Mouse (Mus musculus) MEL (cell line): ENCODE data around the gene A630095N17Rik. TPM values are rescaled to one million over a fixed set of nuclear protein-coding genes. Genes with fewer than 3 reads are reported as not detected.
A peak's percentile ranks its signal among the peaks of the same experiment; 100 is the strongest.

ENCODE experiments used
- DNase-seq: peaks from one replicate; pipeline ENCODE4 v3.0.0; 2011; ENCODE audit warnings: low read depth, low spot score
- H3K27ac ChIP-seq: 2 replicates; pipeline ENCODE4 v1.5.1; 2012; ENCODE audit warnings: low read depth, mild to moderate bottlenecking, control low read depth, low read length, moderate library complexity; ENCODE audit not compliant: control insufficient read depth
- H3K27me3 ChIP-seq, 2 experiments: fragments of 150-350 bp in 1 of 2; sonication (generic) in 1 of 2; 2 replicates each; pipeline ENCODE4 v1.6.1; 2012; ENCODE audit warnings: low read length in 2 of 2, mild to moderate bottlenecking in 2 of 2, improper control_type of control experiment in 1 of 2, moderate library complexity in 1 of 2; ENCODE audit not compliant: insufficient read depth in 2 of 2, control insufficient read depth in 1 of 2
- H3K36me3 ChIP-seq, 2 experiments: 2 replicates each; pipeline ENCODE4 v1.6.1; 2012 to 2014; ENCODE audit warnings: low read length in 2 of 2, improper control_type of control experiment in 1 of 2, inconsistent platforms in 1 of 2, mild to moderate bottlenecking in 1 of 2; ENCODE audit not compliant: insufficient read depth in 2 of 2, control insufficient read depth in 1 of 2
- H3K4me1 ChIP-seq, 2 experiments: fragments of 150-350 bp in 1 of 2; sonication (generic) in 1 of 2; 2 replicates each; pipeline ENCODE4 v1.6.1; 2012; ENCODE audit warnings: low read length in 2 of 2, improper control_type of control experiment in 1 of 2, mild to moderate bottlenecking in 1 of 2; ENCODE audit not compliant: insufficient read depth in 2 of 2, control insufficient read depth in 1 of 2
- H3K4me3 ChIP-seq, 2 experiments: fragments of 150-350 bp in 1 of 2; sonication (generic) in 1 of 2; 2 replicates each; pipeline ENCODE4 v1.5.1; 2012; ENCODE audit warnings: low read depth in 2 of 2, low read length in 2 of 2, mild to moderate bottlenecking in 2 of 2, moderate library complexity in 2 of 2, control low read depth in 1 of 2, improper control_type of control experiment in 1 of 2; ENCODE audit not compliant: control insufficient read depth in 1 of 2, insufficient read depth in 1 of 2
- H3K79me2 ChIP-seq: 2 replicates; pipeline ENCODE4 v1.6.1; 2012; ENCODE audit warnings: mild to moderate bottlenecking, low read length, moderate library complexity; ENCODE audit not compliant: control insufficient read depth, poor library complexity, insufficient read depth
- H3K9ac ChIP-seq: 2 replicates; pipeline ENCODE4 v1.6.1; 2012; ENCODE audit warnings: low read depth, mild to moderate bottlenecking, control low read depth, low read length, moderate library complexity; ENCODE audit not compliant: control insufficient read depth, poor library complexity, severe bottlenecking
- H3K9me3 ChIP-seq: fragments of 150-350 bp; sonication (generic); replicated peaks from 2 replicates; pipeline ENCODE4 v1.6.1; 2012; ENCODE audit warnings: mild to moderate bottlenecking, low read length, improper control_type of control experiment, moderate library complexity; ENCODE audit not compliant: insufficient read depth
- BHLHE40 ChIP-seq: IDR thresholded peaks from 2 replicates; pipeline ENCODE4 v1.6.1; 2012; ENCODE audit warnings: low read depth, mild to moderate bottlenecking, inconsistent platforms, low read length, improper control_type of control experiment, borderline replicate concordance
- CHD2 ChIP-seq: IDR thresholded peaks from 2 replicates; pipeline ENCODE4 v1.6.1; 2011; ENCODE audit warnings: low read length, improper control_type of control experiment
- CTCF ChIP-seq, 3 experiments: IDR thresholded peaks in 2 of 3; conservative IDR thresholded peaks in 1 of 3; 2 replicates each; pipeline ENCODE4 v1.5.1; 2011 to 2012; ENCODE audit warnings: low read length in 3 of 3, low read depth in 2 of 3, mild to moderate bottlenecking in 2 of 3, improper control_type of control experiment in 1 of 3, inconsistent platforms in 1 of 3, mixed read lengths in 1 of 3, moderate library complexity in 1 of 3; ENCODE audit not compliant: control insufficient read depth in 1 of 3, insufficient read depth in 1 of 3, poor library complexity in 1 of 3, severe bottlenecking in 1 of 3
- ELF1 ChIP-seq: IDR thresholded peaks from 2 replicates; pipeline ENCODE4 v1.6.1; 2014; ENCODE audit warnings: low read depth, mild to moderate bottlenecking, inconsistent platforms, low read length, improper control_type of control experiment, moderate library complexity
- HCFC1 ChIP-seq: IDR thresholded peaks from 2 replicates; pipeline ENCODE4 v1.6.1; 2012; ENCODE audit warnings: low read depth, mild to moderate bottlenecking, inconsistent platforms, low read length, improper control_type of control experiment, moderate library complexity
- JUND ChIP-seq: IDR thresholded peaks from 2 replicates; pipeline ENCODE4 v1.6.1; 2011; ENCODE audit warnings: low read depth, mild to moderate bottlenecking, improper control_type of control experiment, low read length
- KAT2A ChIP-seq: conservative IDR thresholded peaks from 2 replicates; pipeline ENCODE4 v1.6.1; 2012; ENCODE audit warnings: low read depth, low read length, improper control_type of control experiment, inconsistent platforms
- MAZ ChIP-seq: IDR thresholded peaks from 2 replicates; pipeline ENCODE4 v1.6.1; 2012; ENCODE audit warnings: low read depth, mild to moderate bottlenecking, inconsistent platforms, low read length, improper control_type of control experiment
- MYB ChIP-seq: IDR thresholded peaks from 2 replicates; pipeline ENCODE4 v1.6.1; 2011; ENCODE audit warnings: mild to moderate bottlenecking, low read depth, low read length, improper control_type of control experiment
- NELFE ChIP-seq: IDR thresholded peaks from 2 replicates; pipeline ENCODE4 v1.6.1; 2011; ENCODE audit warnings: low read depth, low read length, improper control_type of control experiment
- NRF1 ChIP-seq: IDR thresholded peaks from 2 replicates; pipeline ENCODE4 v1.6.1; 2014; ENCODE audit warnings: low read depth, mild to moderate bottlenecking, inconsistent platforms, low read length, improper control_type of control experiment, moderate library complexity; ENCODE audit not compliant: poor library complexity, insufficient read depth, severe bottlenecking
- POLR2A ChIP-seq, 2 experiments: IDR thresholded peaks; 2 replicates each; pipeline ENCODE4 v1.6.1; 2011 to 2012; ENCODE audit warnings: low read length in 2 of 2, mild to moderate bottlenecking in 2 of 2, control low read depth in 1 of 2, improper control_type of control experiment in 1 of 2, low read depth in 1 of 2, moderate library complexity in 1 of 2; ENCODE audit not compliant: control insufficient read depth in 1 of 2, insufficient read depth in 1 of 2, poor library complexity in 1 of 2
- RCOR1 ChIP-seq: IDR thresholded peaks from 2 replicates; pipeline ENCODE4 v1.6.1; 2012; ENCODE audit warnings: low read depth, mild to moderate bottlenecking, inconsistent platforms, low read length, improper control_type of control experiment
- SMC3 ChIP-seq: IDR thresholded peaks from 2 replicates; pipeline ENCODE4 v1.6.1; 2011; ENCODE audit warnings: low read depth, low read length, improper control_type of control experiment
- TAL1 ChIP-seq: IDR thresholded peaks from 2 replicates; pipeline ENCODE4 v1.6.1; 2012; ENCODE audit warnings: mild to moderate bottlenecking, inconsistent platforms, low read length, moderate library complexity, mixed read lengths
- TCF12 ChIP-seq: IDR thresholded peaks from 2 replicates; pipeline ENCODE4 v1.6.1; 2014; ENCODE audit warnings: low read depth, mild to moderate bottlenecking, inconsistent platforms, low read length, improper control_type of control experiment, moderate library complexity
- USF2 ChIP-seq, 2 experiments: IDR thresholded peaks; 2 replicates each; pipeline ENCODE4 v1.6.1; 2011 to 2012; ENCODE audit warnings: improper control_type of control experiment in 2 of 2, low read length in 2 of 2, borderline replicate concordance in 1 of 2, inconsistent platforms in 1 of 2, low read depth in 1 of 2, mild to moderate bottlenecking in 1 of 2; ENCODE audit not compliant: insufficient read depth in 1 of 2
- ZC3H11A ChIP-seq: IDR thresholded peaks from 2 replicates; pipeline ENCODE4 v1.6.1; 2012; ENCODE audit warnings: low read depth, mild to moderate bottlenecking, inconsistent platforms, low read length, improper control_type of control experiment
- ZKSCAN1 ChIP-seq: IDR thresholded peaks from 2 replicates; pipeline ENCODE4 v1.6.1; 2012; ENCODE audit warnings: low read depth, mild to moderate bottlenecking, inconsistent platforms, low read length, improper control_type of control experiment, moderate library complexity
- ZMIZ1 ChIP-seq: IDR thresholded peaks from 2 replicates; pipeline ENCODE4 v1.6.1; 2012; ENCODE audit warnings: low read depth, mild to moderate bottlenecking, inconsistent platforms, low read length, improper control_type of control experiment, moderate library complexity
- ZNF384 ChIP-seq: IDR thresholded peaks from 2 replicates; pipeline ENCODE4 v1.6.1; 2012; ENCODE audit warnings: low read depth, mild to moderate bottlenecking, inconsistent platforms, low read length, improper control_type of control experiment
- polyA plus RNA-seq, 2 experiments: library from polyadenylated mRNA; stranded (reverse) in 1 of 2; unstranded in 1 of 2; fragments of >175 nt in 1 of 2; fragments of >200 nt in 1 of 2; gene quantifications; 2 replicates each; pipeline versions ENCODE4 v1.2.1 to v1.2.4; 2012; ENCODE audit warnings: low replicate concordance in 2 of 2, low read depth in 1 of 2; ENCODE audit not compliant: insufficient read length in 2 of 2, insufficient read depth in 1 of 2, missing spikeins in 1 of 2
- total RNA-seq: library from RNA; depleted of rRNA; stranded (reverse); fragments of 300-350 nt; gene quantifications from 2 replicates; pipeline ENCODE4 v1.2.3, GENCODE M21; 2012

A630095N17Rik gene
- total and polyA plus RNA-seq, 3 experiments: 0.58 to 0.82 TPM; not detected in 1

DNA sequence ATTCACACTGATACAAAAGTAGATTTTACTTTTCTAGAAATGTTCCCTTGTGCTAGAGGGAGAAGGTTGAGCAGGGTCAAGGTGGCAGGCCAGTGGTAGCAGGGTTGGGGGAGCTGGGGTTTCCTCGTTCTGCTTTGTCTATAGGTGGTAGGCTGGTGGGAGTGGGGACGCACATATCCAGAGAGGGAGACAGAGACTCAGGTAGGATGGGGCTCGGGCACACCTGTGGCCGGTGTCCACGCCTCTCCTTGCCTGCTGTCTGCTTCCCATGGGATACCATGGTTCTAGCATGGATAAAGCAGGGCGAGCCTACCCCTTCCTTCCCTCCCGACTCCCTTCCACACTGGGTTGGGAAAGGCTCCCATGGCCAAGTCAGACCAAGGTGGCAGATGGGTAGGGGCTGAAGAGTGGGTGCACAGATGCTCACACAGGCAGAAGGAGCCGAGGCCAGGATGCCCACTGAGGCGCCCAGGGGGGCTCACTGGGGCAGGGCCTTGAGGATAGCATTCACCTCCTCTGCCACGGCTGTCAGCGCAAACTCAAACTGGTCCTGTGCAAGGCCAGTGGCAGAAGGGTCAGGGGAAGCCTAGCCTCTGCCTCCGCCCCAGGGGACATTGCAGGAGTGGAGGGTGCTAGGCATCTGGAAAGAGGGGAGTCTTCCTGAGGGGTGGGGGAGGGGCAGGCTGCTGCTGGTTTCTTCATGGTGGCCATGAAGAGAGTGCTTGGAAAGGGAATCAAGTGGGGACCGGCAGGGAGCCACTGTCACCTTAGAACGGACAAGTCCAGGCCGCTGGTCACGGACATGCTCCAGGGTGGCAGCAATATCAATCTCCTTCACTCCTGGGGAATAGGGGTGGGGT is 15.4 kb upstream of the A630095N17Rik start:
- Histone ChIP-seq H3K9me3 (no peaks in the 10 kb centered on the region), H3K36me3 (no peaks in the 10 kb centered on the region), H3K4me1 (no peaks in the 10 kb centered on the region; a peak in 1 of 4 replicates), H3K27ac (no peak overlapping the region), H3K79me2 (no peaks in the 10 kb centered on the region), H3K27me3 (no peaks in the 10 kb centered on the region), H3K4me3 (no peak overlapping the region), H3K9ac (no peak overlapping the region)
- DNase-seq: no peak
- TF ChIP-seq KAT2A (no peak), MAZ (no peak), TCF12 (no peak), ELF1 (no peak), SMC3 (no peak), HCFC1 (no peak), JUND (no peak), ZMIZ1 (no peak), NELFE (no peak), MYB (no peak), NRF1 (no peak), TAL1 (no peak), USF2 (IDR thresholded peaks at IDR 0.05; ENCODE audit: borderline replicate concordance in 1 of 2, insufficient read depth in 1 of 2, low read depth in 1 of 2, low read length in 2 of 2) (no peak), CTCF (IDR thresholded peaks at IDR 0.05 in 2 of 3, conservative IDR thresholded peaks at IDR 0.05 in 1 of 3; ENCODE audit: control insufficient read depth in 1 of 3, insufficient read depth in 1 of 3, low read depth in 2 of 3, low read length in 3 of 3, poor library complexity in 1 of 3, severe bottlenecking in 1 of 3) (no peak), ZC3H11A (no peak), POLR2A (IDR thresholded peaks at IDR 0.05; ENCODE audit: control insufficient read depth in 1 of 2, insufficient read depth in 1 of 2, low read depth in 1 of 2, low read length in 2 of 2, poor library complexity in 1 of 2) (no peak), CHD2 (no peak), ZNF384 (no peak), BHLHE40 (no peak)

DNA sequence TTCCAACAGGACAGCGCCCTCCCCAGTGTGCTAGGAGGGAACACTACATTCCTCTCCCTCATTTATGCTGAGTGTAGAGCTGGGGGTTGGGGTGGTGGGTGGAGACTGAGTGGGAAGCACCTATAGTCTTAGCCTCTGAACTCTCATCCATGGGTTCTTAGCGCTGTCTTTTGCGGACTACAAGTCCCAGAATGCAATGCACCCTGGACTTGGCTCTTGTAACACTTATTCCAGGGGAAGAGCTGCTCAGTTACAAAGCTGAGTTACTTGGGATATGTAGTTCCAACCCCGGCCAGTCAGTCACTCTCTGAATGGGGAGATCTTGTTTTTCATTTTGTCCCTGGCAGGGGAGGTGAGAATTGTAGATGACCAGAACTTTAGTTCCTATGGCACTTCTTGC is 12.9 kb upstream of the A630095N17Rik start:
- TF ChIP-seq CHD2 (no peak), NRF1 (no peak), USF2 (IDR thresholded peaks at IDR 0.05; ENCODE audit: borderline replicate concordance in 1 of 2, insufficient read depth in 1 of 2, low read depth in 1 of 2, low read length in 2 of 2) (no peak), HCFC1 (peak; percentile 93), ZKSCAN1 (no peak), RCOR1 (no peak)
- Histone ChIP-seq H3K27ac (no peak overlapping the region), H3K36me3 (no peaks in the 10 kb centered on the region), H3K4me3 (no peak overlapping the region), H3K79me2 (no peaks in the 10 kb centered on the region), H3K4me1 (no peaks in the 10 kb centered on the region), H3K27me3 (no peaks in the 10 kb centered on the region), H3K9ac (no peak overlapping the region), H3K9me3 (no peaks in the 10 kb centered on the region)
- peak; percentile 72 for DNase-seq
